Mouse (Mus musculus): Measurements from ENCODE around the gene Platr17. TPM values are rescaled to one million over a fixed set of nuclear protein-coding genes. Genes with fewer than 3 reads are reported as not detected.

The Platr17 gene
- polyA plus RNA-seq, 1 experiment from 2014 or later = 0.26 TPM

- Histone ChIP-seq H3K27me3 (ENCODE audit: control insufficient read depth, insufficient read depth, low read length) (no peaks in the 10 kb centered on the region), H3K9ac (ENCODE audit: low read length) (no peak overlapping the region), H3K27ac (replicated peaks in 1 of 2; ENCODE audit: control insufficient read depth in 1 of 2, insufficient read depth in 1 of 2, low read depth in 2 of 2, low read length in 2 of 2) (no peak overlapping the region), H3K9me3 (ENCODE audit: control insufficient read depth, low read length) (no peaks in the 10 kb centered on the region), H3K4me1 (ENCODE audit: control insufficient read depth in 2 of 2, insufficient read depth in 2 of 2, low read length in 2 of 2) (peaks cover 0 to 7% of the 10 kb centered on the region in 2 experiments; a peak in 3 of 4 replicates), H3K4me3 (ENCODE audit: control insufficient read depth in 1 of 2, insufficient read depth in 1 of 2, low read depth in 1 of 2, low read length in 2 of 2) (no peak overlapping the region), H3K4me2 (ENCODE audit: low read length) (no peak overlapping the region), H3K36me3 (ENCODE audit: control insufficient read depth, insufficient read depth, low read length) (peaks cover 11% of the 10 kb centered on the region)
- WGBS = 79% methylated on average over 10 of the region's 10 CpGs
- ATAC-seq (ENCODE audit: insufficient number of reproducible peaks, insufficient read depth, low FRiP score, low read depth) = no peak
Observed at GRCm38 (mm10) chr17:33924577-33925283, 19.8 kb downstream of the Platr17 start.

DNA sequence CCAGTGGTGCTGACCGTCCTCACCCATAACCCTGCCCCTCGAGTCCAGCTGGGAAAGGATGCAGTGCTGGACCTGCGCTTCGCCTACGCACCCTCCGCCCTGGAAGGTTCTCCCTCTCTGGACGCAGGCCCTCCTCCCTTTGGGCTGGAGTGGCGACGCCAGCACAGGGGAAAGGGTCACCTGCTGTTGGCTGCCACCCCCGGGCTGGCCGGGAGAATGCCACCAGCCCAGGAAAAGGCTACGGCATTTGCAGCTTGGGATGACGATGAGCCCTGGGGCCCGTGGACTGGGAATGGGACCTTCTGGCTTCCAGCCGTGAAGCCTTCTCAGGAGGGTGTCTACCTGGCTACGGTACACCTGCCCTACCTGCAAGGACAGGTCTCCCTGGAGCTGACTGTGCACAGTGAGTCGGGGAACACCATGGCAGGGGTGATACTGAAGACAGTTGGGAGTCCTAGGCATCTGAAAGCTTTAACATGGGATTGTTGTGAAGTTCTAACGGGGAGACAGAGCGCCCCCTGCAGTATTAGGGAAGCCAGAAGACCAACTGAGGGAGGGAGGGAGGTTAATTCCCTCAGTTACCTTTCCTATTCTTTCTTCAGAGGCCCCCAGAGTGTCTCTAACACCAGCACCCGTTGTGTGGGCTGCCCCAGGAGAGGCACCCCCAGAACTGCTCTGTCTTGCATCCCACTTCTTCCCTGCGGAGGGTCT, 20.6 kb downstream of the Platr17 start:
- H3K4me2 ChIP-seq (ENCODE audit: low read length) = no peak overlapping the region
- H3K9me3 ChIP-seq (ENCODE audit: control insufficient read depth, low read length) = no peaks in the 10 kb centered on the region
- H3K36me3 ChIP-seq (ENCODE audit: control insufficient read depth, insufficient read depth, low read length) = peaks cover 11% of the 10 kb centered on the region
- ATAC-seq (ENCODE audit: insufficient number of reproducible peaks, insufficient read depth, low FRiP score, low read depth) = no peak
- 82% methylated on average over 19 of the region's 21 CpGs for WGBS
- H3K27me3 ChIP-seq (ENCODE audit: control insufficient read depth, insufficient read depth, low read length) = no peaks in the 10 kb centered on the region
- H3K4me3 ChIP-seq (ENCODE audit: control insufficient read depth in 1 of 2, insufficient read depth in 1 of 2, low read depth in 1 of 2, low read length in 2 of 2) = no peak overlapping the region
- H3K27ac ChIP-seq (replicated peaks in 1 of 2; ENCODE audit: control insufficient read depth in 1 of 2, insufficient read depth in 1 of 2, low read depth in 2 of 2, low read length in 2 of 2) = no peak overlapping the region
- peaks cover under 1 to 9% of the 10 kb centered on the region in 2 experiments; a peak in 3 of 4 replicates for H3K4me1 ChIP-seq (ENCODE audit: control insufficient read depth in 2 of 2, insufficient read depth in 2 of 2, low read length in 2 of 2)
- H3K9ac ChIP-seq (ENCODE audit: low read length) = no peak overlapping the region

- WGBS = 74% methylated on average over 17 of the region's 17 CpGs
- Histone ChIP-seq H3K4me1 (ENCODE audit: control insufficient read depth in 2 of 2, insufficient read depth in 2 of 2, low read length in 2 of 2) (peaks cover 8 to 17% of the 10 kb centered on the region in 2 experiments; a peak in 3 of 4 replicates), H3K4me2 (ENCODE audit: low read length) (no peak overlapping the region)
Observed at GRCm38 (mm10) chr17:33926207-33926932, 21.4 kb downstream of the Platr17 start.

DNA sequence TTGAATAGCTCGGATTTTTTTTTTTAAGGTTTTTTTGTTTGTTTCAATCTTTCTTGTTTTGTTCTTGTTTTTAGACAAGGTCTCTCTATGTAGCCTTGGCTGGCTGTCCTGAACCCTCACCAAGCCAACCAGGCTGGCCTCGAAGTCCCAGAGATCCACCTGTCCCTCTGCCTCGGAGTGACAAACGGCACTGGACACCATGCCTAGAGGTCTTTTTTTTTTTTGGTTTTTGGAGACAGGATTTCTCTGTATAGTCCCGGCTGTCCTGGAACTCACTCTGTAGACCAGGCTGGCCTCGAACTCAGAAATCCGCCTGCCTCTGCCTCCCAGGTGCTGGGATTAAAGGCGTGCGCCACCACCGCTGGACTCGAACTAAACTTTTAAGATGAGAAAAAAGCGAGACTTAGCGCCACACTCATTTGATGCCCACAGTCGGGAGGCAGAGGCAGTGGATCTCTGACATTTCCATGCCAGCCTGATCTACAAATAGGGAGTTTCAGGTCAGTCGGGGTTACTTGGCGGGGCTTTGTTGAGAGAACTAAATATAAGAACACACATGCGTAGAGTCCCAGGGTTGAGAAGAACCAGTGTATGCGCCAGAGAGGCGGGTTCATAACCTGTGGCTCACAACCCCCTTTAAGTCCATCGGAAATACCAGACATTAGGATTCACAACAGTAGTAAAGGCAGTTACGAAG, 23.5 kb downstream of the Platr17 start:
- 51% methylated on average over 21 of the region's 21 CpGs for WGBS
- ATAC-seq (ENCODE audit: insufficient number of reproducible peaks, insufficient read depth, low FRiP score, low read depth) = no peak
- Histone ChIP-seq H3K4me2 (ENCODE audit: low read length) (peak overlapping the region; percentile 97), H3K4me3 (ENCODE audit: control insufficient read depth in 1 of 2, insufficient read depth in 1 of 2, low read depth in 1 of 2, low read length in 2 of 2) (peak overlapping the region; percentile 82 to 91), H3K27ac (replicated peaks in 1 of 2; ENCODE audit: control insufficient read depth in 1 of 2, insufficient read depth in 1 of 2, low read depth in 2 of 2, low read length in 2 of 2) (no peak overlapping the region), H3K9ac (ENCODE audit: low read length) (peak overlapping the region; percentile 91), H3K36me3 (ENCODE audit: control insufficient read depth, insufficient read depth, low read length) (peaks cover 28% of the 10 kb centered on the region), H3K9me3 (ENCODE audit: control insufficient read depth, low read length) (no peaks in the 10 kb centered on the region), H3K27me3 (ENCODE audit: control insufficient read depth, insufficient read depth, low read length) (no peaks in the 10 kb centered on the region), H3K4me1 (ENCODE audit: control insufficient read depth in 2 of 2, insufficient read depth in 2 of 2, low read length in 2 of 2) (peaks cover 8 to 18% of the 10 kb centered on the region in 2 experiments; a peak in 3 of 4 replicates)

More at GRCm38 (mm10) chr17:33926207-33926932, 21.4 kb downstream of the Platr17 start:
- Histone ChIP-seq H3K9me3 (ENCODE audit: control insufficient read depth, low read length) (no peaks in the 10 kb centered on the region), H3K27ac (replicated peaks in 1 of 2; ENCODE audit: control insufficient read depth in 1 of 2, insufficient read depth in 1 of 2, low read depth in 2 of 2, low read length in 2 of 2) (no peak overlapping the region), H3K4me3 (ENCODE audit: control insufficient read depth in 1 of 2, insufficient read depth in 1 of 2, low read depth in 1 of 2, low read length in 2 of 2) (no peak overlapping the region), H3K36me3 (ENCODE audit: control insufficient read depth, insufficient read depth, low read length) (peaks cover 11% of the 10 kb centered on the region), H3K9ac (ENCODE audit: low read length) (no peak overlapping the region), H3K27me3 (ENCODE audit: control insufficient read depth, insufficient read depth, low read length) (no peaks in the 10 kb centered on the region)
- no peak for ATAC-seq (ENCODE audit: insufficient number of reproducible peaks, insufficient read depth, low FRiP score, low read depth)

- Histone ChIP-seq H3K4me2 (ENCODE audit: low read length) (peak within 1 kb of the TSS; percentile 97), H3K9me3 (ENCODE audit: control insufficient read depth, low read length) (no peaks in the 10 kb centered on the region), H3K36me3 (ENCODE audit: control insufficient read depth, insufficient read depth, low read length) (peaks cover 40% of the 10 kb centered on the region), H3K9ac (ENCODE audit: low read length) (peak within 1 kb of the TSS; percentile 91), H3K4me1 (ENCODE audit: control insufficient read depth in 2 of 2, insufficient read depth in 2 of 2, low read length in 2 of 2) (peaks cover 8 to 18% of the 10 kb centered on the region in 2 experiments; a peak in 3 of 4 replicates), H3K4me3 (ENCODE audit: control insufficient read depth in 1 of 2, insufficient read depth in 1 of 2, low read depth in 1 of 2, low read length in 2 of 2) (peak within 1 kb of the TSS; percentile 82 to 91), H3K27ac (replicated peaks in 1 of 2; ENCODE audit: control insufficient read depth in 1 of 2, insufficient read depth in 1 of 2, low read depth in 2 of 2, low read length in 2 of 2) (peak within 1 kb of the TSS; percentile 99), H3K27me3 (ENCODE audit: control insufficient read depth, insufficient read depth, low read length) (no peaks in the 10 kb centered on the region)
- 0% methylated on average over 80 of the region's 80 CpGs for WGBS
- ATAC-seq (ENCODE audit: insufficient number of reproducible peaks, insufficient read depth, low FRiP score, low read depth) = peak; percentile 83
Observed at GRCm38 (mm10) chr17:33929371-33930279, 24.7 kb downstream of the Platr17 start, which contains the start of gene Rgl2. TSS of gene Rgl2 (plus strand) at chr17:33929543.

DNA sequence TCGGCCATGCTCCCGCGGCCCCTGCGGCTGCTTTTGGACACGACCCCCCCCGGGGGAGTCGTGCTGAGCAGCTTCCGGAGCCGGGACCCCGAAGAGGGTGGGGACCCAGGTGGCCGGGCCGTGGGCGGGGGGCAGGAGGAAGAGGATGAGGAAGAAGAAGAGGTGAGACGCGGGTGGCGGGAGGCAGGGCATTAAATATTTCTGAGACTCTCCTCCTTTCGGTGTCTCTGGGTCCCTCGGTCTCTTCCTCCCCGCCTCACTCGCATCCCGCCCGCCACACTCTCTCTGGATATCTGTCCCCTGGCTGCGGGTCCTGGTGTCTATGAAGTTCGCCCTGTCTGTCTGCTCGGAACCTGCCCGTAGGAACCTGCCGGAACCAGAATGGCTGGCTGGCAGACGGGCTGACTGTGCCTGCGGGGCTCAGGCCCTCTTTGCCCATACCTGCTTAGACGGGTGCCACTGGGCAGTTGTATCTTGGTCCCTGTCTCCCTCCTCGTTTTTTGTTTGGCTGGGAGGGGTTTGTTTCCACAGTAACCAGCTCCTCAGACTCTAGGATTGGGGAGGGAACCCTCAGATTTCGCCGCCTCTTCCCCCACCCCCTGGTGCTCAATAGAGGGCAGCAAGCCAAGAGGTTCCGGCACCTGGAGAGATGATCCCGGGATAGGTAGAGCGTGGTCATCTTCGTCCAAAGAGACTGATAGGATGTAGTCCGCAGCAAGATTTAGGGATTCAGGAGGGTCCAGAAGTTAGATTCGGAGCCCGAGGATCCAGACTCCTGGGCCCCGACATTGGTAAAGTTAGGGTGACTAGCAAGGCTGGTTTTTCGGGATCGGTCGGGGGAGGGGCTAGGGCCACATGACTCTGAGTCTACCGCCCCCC, 25.6 kb downstream of the Platr17 start:
- peak overlapping the region; percentile 99 for H3K27ac ChIP-seq (replicated peaks in 1 of 2; ENCODE audit: control insufficient read depth in 1 of 2, insufficient read depth in 1 of 2, low read depth in 2 of 2, low read length in 2 of 2)
- no peaks in the 10 kb centered on the region for H3K9me3 ChIP-seq (ENCODE audit: control insufficient read depth, low read length)
- H3K9ac ChIP-seq (ENCODE audit: low read length) = peak overlapping the region; percentile 91
- H3K4me3 ChIP-seq (ENCODE audit: control insufficient read depth in 1 of 2, insufficient read depth in 1 of 2, low read depth in 1 of 2, low read length in 2 of 2) = peak overlapping the region; percentile 82 to 91
- peak overlapping the region; percentile 97 for H3K4me2 ChIP-seq (ENCODE audit: low read length)
- no peak for ATAC-seq (ENCODE audit: insufficient number of reproducible peaks, insufficient read depth, low FRiP score, low read depth)
- H3K36me3 ChIP-seq (ENCODE audit: control insufficient read depth, insufficient read depth, low read length) = peaks cover 48% of the 10 kb centered on the region
- WGBS = under 1% methylated on average over 45 of the region's 45 CpGs
- H3K4me1 ChIP-seq (ENCODE audit: control insufficient read depth in 2 of 2, insufficient read depth in 2 of 2, low read length in 2 of 2) = peaks cover 8 to 18% of the 10 kb centered on the region in 2 experiments; a peak in 3 of 4 replicates
- H3K27me3 ChIP-seq (ENCODE audit: control insufficient read depth, insufficient read depth, low read length) = no peaks in the 10 kb centered on the region
